Mouse (Mus musculus): ENCODE data around the gene Gm20388.

DNA sequence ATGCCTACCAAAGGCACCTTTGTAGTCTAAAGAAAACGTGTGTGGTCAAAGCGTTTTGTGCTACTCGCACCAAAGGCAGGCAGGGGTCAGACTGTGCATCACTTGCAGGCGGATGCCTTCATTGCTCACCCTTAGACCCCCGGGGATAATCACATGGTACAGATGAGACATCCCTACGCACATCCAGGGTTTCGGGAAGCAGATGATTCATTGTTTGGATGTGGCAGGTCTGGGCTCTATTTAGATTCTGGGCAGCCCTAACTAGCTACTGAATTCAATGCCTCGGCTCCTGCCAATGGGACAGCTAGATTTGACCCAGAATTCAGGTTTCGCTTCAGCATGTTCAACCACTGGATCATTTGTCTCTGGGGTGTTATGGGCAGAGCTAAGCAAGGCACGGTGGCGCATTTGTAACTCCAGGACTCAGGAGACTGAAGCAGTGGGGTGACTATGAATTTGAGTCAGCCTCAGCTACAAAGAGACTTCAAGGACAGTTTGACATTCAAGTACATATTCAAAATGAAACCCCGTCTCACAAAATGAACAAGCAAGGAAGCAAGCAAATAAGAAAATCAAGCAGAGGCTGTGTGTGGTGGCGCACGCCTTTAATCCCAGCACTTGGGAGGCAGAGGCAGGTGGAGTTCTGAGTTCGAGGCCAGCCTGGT is 2448.6 kb downstream of the Gm20388 start:
- no peak for TF ChIP-seq CTCF (IDR thresholded peaks at IDR 0.05; ENCODE audit: low read depth, low read length)
- TF ChIP-seq TAL1 (conservative IDR thresholded peaks at IDR 0.05; ENCODE audit: low read depth, low read length): no peak
- TF ChIP-seq GATA2 (IDR thresholded peaks at IDR 0.05; ENCODE audit: borderline replicate concordance, low read depth, low read length): no peak
- no peak for TF ChIP-seq GATA1 (IDR thresholded peaks at IDR 0.05; ENCODE audit: borderline replicate concordance, low read length)
- no peak for TF ChIP-seq POLR2AphosphoS5 (IDR thresholded peaks at IDR 0.05; ENCODE audit: insufficient replicate concordance, low read depth, low read length)

Data from G1E (cell line).